Comparison of ENCODE assay signal across 15 mouse cellular contexts in genomic region chrX:161961756-161962155, GRCm38 (mm10).
DNase-seq lines count a peak whose midpoint lies in the region; ATAC-seq lines count a peak whose summit lies in the region.
"Had no signal": no experiment of that assay in that cellular context is flagged by ENCODE, and none has a peak within 500 bp of the region (broad histone marks: within the 10 kb centered on the region; RNA-seq: fewer than 3 reads in every experiment).

No protein-coding gene starts in this region.

- H3K27ac ChIP-seq in forebrain, embryonic 14.5 days (ENCODE audit: low read depth, low read length) = no peak overlapping the region
- H3K27ac ChIP-seq in forebrain, embryonic 16.5 days (ENCODE audit: low read length) = no peak overlapping the region
- H3K27ac ChIP-seq: embryonic facial prominence, embryonic 12.5 days; forebrain, embryonic 13.5 days; hindbrain, embryonic 14.5 days; limb, embryonic 10.5 days had no signal

- intact Hi-C loops in left cerebral cortex, postnatal 4 days (cut with DNase I) = no loop called here
- intact Hi-C loops in left cerebral cortex, postnatal 14 days (cut with DNase I) = no loop called here

- WGBS in forebrain, embryonic 14.5 days = 52% methylated on average over 6 of the region's 6 CpGs
- 45% methylated on average over 6 of the region's 6 CpGs for whole genome bisulfite sequencing in forebrain, embryonic 16.5 days

- H3K36me3 ChIP-seq in forebrain, embryonic 14.5 days (ENCODE audit: control insufficient read depth, insufficient read depth, low read length) = no peaks in the 10 kb centered on the region
- H3K36me3 ChIP-seq in forebrain, embryonic 16.5 days (ENCODE audit: control insufficient read depth, insufficient read depth) = no peaks in the 10 kb centered on the region
- H3K36me3 ChIP-seq: embryonic facial prominence, embryonic 12.5 days; limb, embryonic 10.5 days had no signal

- H3K9ac ChIP-seq in forebrain, embryonic 14.5 days (ENCODE audit: low read length) = no peak overlapping the region
- no peak overlapping the region for H3K9ac ChIP-seq in forebrain, embryonic 16.5 days (replicated peaks; ENCODE audit: low read depth, low read length)
- H3K9ac ChIP-seq: embryonic facial prominence, embryonic 12.5 days; forebrain, embryonic 13.5 days; hindbrain, embryonic 14.5 days had no signal

- H3K9me3 ChIP-seq in forebrain, embryonic 14.5 days (replicated peaks; ENCODE audit: control insufficient read depth, low read length) = no peaks in the 10 kb centered on the region
- no peaks in the 10 kb centered on the region for H3K9me3 ChIP-seq in forebrain, embryonic 16.5 days (ENCODE audit: control insufficient read depth, low read length)
- H3K9me3 ChIP-seq: embryonic facial prominence, embryonic 12.5 days; forebrain, embryonic 13.5 days; limb, embryonic 10.5 days had no signal

- H3K4me1 ChIP-seq in forebrain, embryonic 14.5 days (ENCODE audit: control insufficient read depth, insufficient read depth, low read length) = no peaks in the 10 kb centered on the region
- H3K4me1 ChIP-seq in forebrain, embryonic 16.5 days (replicated peaks; ENCODE audit: control insufficient read depth, insufficient read depth, low read length) = no peaks in the 10 kb centered on the region
- H3K4me1 ChIP-seq: embryonic facial prominence, embryonic 12.5 days; limb, embryonic 10.5 days had no signal

- DNase-seq in forebrain, embryonic 14.5 days (ENCODE audit: low spot score) = peak; percentile 20
- peak; percentile 18 for DNase-seq in left cerebral cortex, postnatal 4 days
- DNase-seq in left cerebral cortex, postnatal 14 days (ENCODE audit: low spot score in 2 of 2) = no peak
- DNase-seq in cerebellum, postnatal 14 days = peak; percentile 27 to 42
- DNase-seq in kidney, postnatal 10 days = peak; percentile 60
- no peak for DNase-seq in gastrocnemius, adult 18-20 months (ENCODE audit: low spot score)
- no peak for DNase-seq in urinary bladder, adult 2 months (ENCODE audit: low spot score)
- DNase-seq: layer of hippocampus, adult 9-11 months; thymus, postnatal 4 days had no signal

- H3K4me3 ChIP-seq in forebrain, embryonic 14.5 days (ENCODE audit: low read depth, low read length) = no peak overlapping the region
- H3K4me3 ChIP-seq in forebrain, embryonic 16.5 days (replicated peaks; ENCODE audit: low read length) = no peak overlapping the region
- H3K4me3 ChIP-seq: embryonic facial prominence, embryonic 12.5 days; forebrain, embryonic 13.5 days; limb, embryonic 10.5 days had no signal

- H3K4me2 ChIP-seq in forebrain, embryonic 14.5 days (ENCODE audit: low read length) = no peak overlapping the region
- no peak overlapping the region for H3K4me2 ChIP-seq in forebrain, embryonic 16.5 days (ENCODE audit: low read length)
- H3K4me2 ChIP-seq: embryonic facial prominence, embryonic 12.5 days; forebrain, embryonic 13.5 days; hindbrain, embryonic 14.5 days; midbrain, embryonic 11.5 days had no signal

- no peaks in the 10 kb centered on the region for H3K27me3 ChIP-seq in forebrain, embryonic 14.5 days (replicated peaks; ENCODE audit: control insufficient read depth, insufficient read depth, low read length)
- no peaks in the 10 kb centered on the region; the same call in 1 of the 2 replicates for H3K27me3 ChIP-seq in forebrain, embryonic 16.5 days (replicated peaks; ENCODE audit: control insufficient read depth, insufficient read depth, low read length)
- H3K27me3 ChIP-seq: embryonic facial prominence, embryonic 12.5 days had no signal

- no peak for ATAC-seq in forebrain, embryonic 14.5 days
- no peak for ATAC-seq in forebrain, embryonic 16.5 days

Comparison
In these comparisons a context has a peak if more than half of its experiments do, and no peak if none do; other contexts are left out.
1. DNase-seq: peak in forebrain, embryonic 14.5 days (single experiment), left cerebral cortex, postnatal 4 days (single experiment), cerebellum, postnatal 14 days (2 of 2) and kidney, postnatal 10 days (single experiment); none in left cerebral cortex, postnatal 14 days (0 of 2), gastrocnemius, adult 18-20 months (single experiment) and urinary bladder, adult 2 months (single experiment).